Mouse (Mus musculus): ENCODE measurements around the gene Hes1.

Hes1 gene

DNA sequence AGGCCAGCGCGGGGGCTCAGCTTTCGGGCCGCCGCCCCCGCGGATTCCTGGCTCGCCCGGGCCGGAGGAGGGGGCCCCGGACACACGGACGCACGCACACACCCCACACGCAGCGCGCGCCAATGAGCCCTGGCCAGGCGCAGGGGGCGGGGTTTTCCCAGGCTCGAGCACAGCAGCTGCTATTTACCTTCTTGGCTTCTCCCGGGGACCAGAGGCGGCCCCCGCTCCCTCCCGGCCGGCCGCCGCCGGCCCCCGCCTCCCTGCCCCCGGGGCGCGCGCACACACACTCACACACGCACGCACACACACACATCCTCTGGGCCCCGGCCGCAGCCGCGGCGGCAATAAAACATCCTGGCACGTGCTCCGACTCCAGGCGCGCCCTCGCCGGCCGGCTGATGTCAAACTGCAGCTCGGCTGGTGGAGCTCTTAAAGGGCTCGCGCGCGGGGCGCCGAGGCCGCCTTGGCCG, at the start of gene Hes1:
Hes1 (plus strand) TSS at position 401 of the 470 bp plus-strand sequence.
- DNase-seq (ENCODE audit: low spot score), result peak; percentile 60

DNA sequence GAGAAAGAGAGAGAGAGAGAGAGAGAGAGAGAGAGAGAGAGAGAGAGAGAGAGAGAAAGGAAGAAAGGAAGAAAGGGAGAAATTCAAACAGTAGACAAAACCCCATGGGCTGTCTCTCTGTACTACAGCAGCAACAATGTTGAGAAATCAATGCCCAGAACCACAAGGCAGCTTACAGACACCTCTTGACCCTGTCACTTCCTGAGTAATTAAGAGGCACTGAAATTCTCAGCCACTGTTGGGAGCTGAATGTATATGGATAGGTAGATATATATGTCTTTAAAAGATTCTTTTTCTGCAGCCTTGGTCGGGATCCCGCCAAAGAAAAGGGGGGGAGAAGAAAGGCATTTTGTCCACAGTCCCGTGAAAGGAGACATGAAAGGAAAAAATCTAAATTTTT, 48.1 kb upstream of the Hes1 start:
- DNase-seq (ENCODE audit: low spot score), result no peak

DNA sequence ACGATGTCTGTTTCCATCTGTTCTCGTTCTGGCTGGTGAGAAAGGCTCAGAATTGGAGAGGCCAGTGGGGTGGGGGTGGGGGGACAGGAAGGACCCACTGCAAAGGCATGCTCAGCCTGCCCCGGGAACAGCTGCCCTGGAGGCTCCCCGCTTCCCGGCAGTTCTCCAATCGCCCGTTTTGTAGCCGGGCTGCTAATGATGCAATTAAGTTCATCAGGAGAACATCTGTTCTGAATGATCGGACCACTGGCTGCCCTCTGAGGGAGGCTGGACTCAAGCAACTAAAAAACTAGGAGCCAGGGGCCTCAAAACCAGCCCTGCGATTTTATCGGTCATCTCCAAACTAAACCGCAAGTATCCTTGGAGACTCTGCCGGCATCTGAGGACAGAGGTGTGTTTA, 44.1 kb upstream of the Hes1 start:
- peak; percentile 72 for DNase-seq (ENCODE audit: low spot score)

DNA sequence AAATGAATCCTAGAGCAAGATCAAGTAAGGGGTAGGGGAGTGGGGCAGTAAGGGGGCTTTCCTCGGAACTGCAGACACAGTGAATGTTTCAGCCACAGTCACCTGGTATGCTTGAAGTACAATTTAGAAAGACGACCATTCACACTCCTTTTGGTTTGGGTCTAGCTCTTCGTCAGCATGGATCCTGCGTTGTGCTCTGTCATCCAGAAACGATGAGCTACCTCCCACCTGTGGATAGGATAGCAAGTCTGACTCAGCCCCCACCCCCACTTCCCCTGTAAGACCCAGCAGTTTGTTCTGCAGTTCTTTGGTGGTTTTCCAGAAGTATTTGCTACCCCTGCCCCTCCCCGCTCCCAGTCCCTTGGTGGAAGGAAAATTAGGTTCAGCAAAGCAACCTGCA, 41.8 kb upstream of the Hes1 start:
- no peak for DNase-seq (ENCODE audit: low spot score)

DNA sequence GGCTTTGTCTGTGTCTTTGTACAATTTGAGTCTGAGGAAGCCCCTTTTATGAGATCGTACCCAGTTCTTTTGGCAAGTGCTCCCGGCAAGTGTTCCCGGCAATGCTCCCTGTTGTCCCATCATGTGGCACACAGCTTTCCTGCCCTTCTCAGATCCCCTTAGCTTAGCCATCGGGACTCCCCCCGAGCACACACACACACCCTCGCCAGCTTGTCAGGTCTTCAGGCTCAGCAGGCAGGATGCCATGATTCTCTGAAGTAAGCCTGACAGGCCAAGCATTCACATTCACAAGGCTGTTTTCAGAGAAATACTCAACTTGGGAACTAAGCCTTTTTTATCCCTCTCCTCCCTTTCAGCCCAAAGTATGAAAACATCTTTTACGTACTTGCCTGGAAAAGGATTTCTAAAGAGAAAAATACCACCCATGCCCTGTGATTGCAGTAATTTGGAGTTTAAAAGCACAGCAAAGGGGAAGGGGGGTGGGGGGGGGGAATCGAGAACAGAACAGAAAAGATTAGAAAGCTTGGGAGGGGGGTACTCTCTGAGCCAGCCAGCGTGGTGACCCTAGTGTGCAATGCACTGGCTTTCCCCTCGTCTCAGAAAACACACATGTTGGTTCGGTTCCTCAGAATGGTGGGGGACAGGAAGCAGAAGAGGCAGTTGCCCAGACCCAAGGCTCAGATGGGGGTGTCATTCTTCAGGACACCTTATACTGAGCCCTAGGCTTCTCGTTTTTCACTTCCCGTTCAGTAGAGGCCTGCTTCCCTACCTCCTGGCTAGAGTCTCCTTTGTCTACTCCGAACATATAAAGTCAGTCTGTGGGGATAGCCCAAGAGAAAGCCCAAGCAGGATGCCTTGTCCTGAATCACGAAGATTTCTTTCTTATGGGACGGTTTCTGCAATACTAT, 41.0 kb upstream of the Hes1 start:
- DNase-seq (ENCODE audit: low spot score), result no peak

DNA sequence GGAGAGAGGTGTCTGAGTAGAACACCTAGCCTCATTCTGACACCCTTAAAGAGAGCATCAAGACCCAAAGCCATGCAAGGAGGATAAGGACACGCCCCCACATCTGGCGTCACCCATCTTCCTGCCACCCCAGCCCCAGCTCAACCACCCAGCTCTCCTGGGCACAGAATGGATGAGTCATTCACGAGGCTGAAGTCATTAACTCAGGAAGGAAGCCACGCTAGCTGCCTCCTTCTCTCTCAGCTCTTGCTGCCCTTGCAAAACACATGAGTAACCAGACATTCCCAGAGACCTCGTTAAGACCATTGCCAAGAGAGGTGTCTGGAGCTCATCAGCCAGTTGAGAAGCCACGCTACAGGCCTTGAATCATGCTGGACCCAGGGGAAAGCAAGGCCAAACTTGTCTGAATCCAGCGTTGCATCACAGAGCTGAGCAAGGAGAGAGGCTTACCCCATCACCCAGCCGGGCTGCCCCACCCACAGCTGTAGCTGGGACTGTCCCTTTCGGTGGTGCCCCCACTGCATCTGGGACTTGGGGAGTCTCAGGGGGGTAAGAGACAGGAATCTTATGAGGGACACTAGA, 39.4 kb upstream of the Hes1 start:
- peak; percentile 90 for DNase-seq (ENCODE audit: low spot score)

DNA sequence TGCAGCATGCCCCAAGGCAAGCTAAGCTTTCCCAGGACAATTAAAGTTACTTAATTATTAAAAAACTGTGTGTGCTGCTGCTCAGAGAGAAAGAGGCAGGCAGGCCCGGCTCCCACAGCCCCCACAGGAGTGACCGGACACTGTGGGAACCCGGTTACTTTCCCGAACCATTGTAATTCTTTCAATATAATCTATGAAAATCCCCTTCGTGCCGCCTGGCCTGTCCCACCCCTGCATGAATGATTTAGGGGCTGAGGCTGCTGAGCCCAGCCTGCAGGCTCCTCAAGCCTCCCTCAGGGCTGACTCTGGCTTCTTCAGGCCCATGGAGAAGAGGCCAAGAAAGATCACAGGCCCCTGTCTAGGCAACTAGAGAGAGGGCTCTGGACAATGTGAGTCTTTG, 36.0 kb upstream of the Hes1 start:
- DNase-seq (ENCODE audit: low spot score), result peak; percentile 25

DNA sequence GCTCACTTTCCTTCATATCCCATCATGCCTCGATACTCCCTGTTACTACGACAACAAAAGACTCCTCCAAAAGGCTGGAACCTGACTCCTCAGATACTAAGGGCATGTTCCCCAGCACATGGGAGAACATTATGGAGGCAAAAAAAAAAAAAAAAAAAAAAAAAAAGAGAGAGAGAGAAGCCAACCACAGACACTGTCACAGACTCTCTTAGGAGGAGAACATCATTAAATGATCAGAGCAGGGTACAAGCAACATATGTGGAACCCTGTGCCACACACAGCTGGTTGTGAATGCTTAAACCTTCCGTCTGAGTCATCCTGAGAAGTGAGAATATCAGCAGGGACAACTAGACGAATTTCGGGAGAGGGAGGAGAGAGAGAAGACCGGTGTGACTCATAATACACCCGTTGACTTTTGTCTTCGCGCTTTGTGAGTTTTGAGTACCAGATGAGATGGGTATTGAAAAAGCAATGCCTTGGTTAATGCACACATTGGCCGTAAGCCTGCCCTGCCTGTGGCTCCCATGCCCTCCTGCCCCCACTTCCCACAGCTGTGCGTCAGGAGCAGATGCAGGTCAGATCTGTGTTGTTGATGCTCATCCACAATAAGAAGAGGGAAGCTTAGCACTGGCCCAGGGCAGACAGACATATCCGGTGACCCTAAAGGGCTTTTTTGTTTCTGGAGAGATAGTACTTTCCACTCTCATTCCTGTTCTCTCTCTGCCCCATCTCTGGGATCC, 34.8 kb upstream of the Hes1 start:
- DNase-seq (ENCODE audit: low spot score), result peak; percentile 46

DNA sequence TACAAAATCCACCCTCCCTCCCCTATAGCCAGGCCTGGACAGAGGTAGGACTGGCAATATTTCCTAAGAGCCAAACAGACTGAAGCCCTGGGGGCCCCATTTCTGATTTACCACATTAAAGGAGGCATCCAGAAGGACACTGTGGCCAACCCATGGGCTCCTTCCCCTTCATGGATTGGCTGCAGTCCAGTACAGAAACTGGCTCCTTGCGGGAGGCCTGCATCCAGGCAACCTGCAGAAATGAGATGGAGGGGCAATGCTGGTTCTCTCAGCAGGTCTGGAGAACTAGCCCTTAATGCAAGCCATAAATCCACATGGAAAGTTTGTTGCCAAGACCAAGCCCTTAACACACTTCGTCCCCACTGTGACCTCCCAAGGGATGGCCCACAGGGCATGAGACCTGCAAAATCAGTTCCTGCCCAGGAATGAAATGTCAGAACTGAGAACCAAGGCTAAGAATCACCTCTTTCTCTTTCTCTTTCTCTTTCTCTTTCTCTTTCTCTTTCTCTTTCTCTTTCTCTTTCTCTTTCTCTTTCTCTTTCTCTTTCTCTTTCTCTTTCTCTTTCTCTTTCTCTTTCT, 31.8 kb upstream of the Hes1 start:
- peak; percentile 67 for DNase-seq (ENCODE audit: low spot score)

DNA sequence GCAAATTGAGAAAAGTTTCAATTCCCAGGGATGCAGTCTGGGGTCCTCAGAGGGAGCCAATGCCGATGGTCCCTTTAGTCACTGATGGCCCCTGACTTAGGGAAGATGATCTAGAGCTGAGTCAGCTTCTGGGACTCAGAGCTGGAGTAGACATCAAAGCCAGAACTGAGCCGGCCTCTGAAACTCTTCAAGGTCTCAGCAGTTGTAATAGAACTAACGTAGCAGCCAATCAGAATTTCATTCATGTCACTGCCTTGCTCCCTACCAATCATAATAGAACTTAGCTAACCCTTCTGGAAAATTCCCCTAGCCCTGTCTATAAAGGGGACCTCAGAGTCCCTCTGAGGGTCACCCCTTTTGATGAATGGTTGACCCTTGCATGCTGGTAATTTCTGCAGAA, 30.8 kb upstream of the Hes1 start:
- no peak for DNase-seq (ENCODE audit: low spot score)

DNA sequence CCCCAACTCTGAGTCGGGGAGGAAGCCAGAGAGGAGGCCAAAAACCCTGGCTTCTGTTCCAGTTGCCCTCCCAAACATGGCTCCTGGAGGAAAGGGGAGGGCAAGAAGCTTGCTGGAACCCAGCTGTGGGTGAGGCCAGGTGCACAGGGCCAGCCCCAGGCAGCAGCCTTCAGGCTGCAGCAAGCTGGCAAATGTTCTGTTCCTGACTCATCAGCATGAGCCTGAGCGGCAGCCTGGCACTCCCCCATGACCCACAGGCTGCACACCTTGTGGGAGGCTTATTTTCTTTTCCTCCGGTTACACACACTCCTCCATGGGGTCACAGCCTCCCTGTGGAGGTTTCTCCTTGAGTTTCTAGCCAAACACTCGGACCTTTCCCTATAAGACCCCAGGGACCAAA, 30.2 kb upstream of the Hes1 start:
- DNase-seq (ENCODE audit: low spot score), result no peak

DNA sequence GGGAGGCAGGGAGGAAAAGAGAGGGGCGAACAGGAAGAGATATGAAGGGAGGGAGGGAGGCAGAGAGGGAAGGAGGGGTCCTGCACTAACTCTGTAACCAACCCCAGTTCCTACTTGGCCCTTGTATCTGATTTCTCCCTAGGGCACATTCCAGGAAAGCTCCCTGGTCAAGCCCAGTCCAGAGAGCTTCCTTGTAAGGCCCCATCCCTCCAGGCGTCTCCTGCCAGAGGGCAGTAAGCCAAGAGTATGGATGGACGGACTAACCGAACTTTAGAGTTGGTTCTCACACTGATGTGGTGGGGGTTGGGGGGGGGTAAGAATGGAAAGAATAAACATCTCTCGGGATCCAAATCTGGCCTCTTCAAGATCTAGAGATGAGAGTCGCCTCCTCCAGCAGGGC, 29.7 kb upstream of the Hes1 start:
- no peak for DNase-seq (ENCODE audit: low spot score)

DNA sequence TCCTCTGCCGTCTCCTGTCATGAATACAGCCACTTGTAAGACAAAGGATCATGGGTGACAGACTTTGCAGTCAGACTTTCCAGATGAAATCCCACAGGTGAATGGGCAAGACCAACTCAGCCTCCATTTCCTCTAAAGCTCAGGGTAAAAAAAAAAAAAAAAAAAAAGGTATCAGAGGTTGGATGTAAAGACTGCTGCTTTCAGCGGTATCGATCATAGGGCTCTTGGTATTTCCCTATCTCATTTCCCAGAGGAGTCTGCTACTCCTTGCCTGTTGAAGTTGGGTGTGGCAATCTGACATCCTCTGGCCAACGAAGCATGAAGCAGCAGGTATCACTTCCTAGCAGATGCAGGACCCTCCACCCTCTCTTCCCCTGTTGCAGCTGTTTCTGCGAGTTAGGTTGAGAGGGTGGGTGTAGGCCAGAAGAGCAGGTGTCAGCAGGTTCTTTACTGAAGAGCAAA, 29.2 kb upstream of the Hes1 start:
- DNase-seq (ENCODE audit: low spot score), result no peak

DNA sequence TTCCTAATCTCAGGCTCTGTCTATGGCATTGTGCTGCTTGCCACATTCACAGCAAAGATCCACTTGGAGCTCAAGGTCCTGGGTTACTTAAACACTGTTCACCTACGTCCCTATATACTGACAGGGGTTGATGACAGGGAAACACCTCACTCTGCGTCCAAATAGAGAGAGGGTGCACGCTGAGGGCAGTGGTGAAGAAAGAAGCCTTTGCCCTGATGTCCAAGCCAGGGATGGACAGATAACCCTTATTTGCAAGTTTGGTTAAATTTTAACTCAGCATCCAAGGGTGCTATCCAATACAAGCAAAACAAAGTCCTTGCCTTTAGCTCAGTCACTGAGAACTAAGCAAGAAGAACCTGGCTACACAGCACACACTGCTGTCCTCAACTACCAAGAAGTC, 28.1 kb upstream of the Hes1 start:
- DNase-seq (ENCODE audit: low spot score), result no peak

DNA sequence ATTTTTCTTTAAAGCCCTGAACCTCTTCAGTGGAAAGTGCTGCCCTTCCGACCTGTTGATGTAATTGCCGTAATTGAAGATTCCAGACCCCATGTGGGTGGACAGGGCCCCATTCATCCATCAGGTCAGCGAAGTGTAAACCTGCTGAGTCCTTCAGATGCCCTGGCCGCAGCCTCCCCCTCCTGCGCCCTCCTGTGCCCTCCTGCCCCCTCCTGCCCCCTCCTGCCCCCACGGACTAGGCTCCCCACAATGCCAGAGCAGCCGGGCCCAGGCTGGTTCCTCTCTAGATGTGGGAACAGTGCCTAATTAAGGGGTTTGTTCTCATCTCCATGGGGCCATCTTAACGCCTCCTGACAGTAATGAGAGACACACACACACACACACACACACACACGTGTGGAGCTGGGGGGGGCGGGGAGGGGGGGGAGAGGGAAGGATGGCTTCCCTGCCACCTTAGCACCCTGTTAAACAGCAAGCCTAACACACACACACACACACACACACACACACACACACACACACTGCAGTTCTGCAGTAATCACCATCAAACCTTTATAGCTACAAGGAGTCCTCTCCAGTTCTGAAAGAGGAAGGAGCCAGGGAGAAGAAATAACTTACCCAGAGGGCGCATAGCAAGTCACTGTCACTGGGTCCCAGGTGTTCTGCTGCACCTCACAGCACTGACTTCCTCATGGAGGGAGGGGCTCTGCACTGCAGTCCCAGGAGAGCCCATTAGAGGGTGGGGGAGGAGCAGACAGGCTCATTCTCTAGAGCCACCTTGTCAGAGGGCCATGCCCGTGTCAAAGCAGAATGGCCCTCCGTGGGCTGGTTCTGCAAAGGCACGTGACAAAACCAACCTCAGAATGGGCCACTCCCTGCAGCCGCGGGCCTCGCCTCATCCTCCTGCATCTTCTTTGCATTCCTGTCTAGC, 25.3 kb upstream of the Hes1 start:
- DNase-seq (ENCODE audit: low spot score), result peak; percentile 13

DNA sequence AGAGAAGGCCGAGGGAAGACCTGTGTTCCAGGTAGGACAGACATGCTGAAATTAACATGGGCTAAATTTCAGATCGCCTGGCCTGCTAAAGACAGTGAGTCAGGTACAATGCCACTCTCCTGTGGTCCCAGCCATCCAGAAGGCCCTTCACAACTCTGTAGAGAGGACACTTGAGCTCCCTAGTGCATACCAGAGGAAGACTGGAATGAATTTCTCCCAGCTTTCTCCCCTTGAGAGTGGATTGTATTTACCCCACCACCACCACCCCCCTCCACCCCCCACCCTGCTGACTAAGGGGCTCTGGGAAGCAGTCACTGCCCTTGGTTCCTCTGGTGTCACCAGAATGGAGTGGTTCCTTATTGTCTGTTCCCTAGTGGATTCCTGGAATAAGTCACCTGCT, 24.3 kb upstream of the Hes1 start:
- no peak for DNase-seq (ENCODE audit: low spot score)

DNA sequence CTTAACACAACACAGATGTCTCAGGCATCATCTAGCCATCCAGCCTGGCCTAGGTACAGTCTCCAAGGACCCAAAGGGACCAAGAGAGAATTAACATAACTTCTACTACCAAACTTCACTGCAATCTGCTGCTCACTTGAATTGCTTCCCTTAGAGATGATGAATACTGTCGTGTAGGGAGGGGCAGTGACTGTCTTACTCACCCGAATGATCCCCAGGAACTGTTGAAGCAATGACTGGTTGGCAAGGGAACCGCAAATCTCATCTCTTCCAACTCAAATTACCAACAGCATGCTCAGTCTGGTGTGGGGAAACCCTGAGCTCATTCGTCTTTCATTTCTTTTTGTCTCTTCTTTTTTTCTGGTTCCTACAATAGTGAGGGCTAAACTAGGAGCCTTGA, 21.3 kb upstream of the Hes1 start:
- no peak for DNase-seq (ENCODE audit: low spot score)

DNA sequence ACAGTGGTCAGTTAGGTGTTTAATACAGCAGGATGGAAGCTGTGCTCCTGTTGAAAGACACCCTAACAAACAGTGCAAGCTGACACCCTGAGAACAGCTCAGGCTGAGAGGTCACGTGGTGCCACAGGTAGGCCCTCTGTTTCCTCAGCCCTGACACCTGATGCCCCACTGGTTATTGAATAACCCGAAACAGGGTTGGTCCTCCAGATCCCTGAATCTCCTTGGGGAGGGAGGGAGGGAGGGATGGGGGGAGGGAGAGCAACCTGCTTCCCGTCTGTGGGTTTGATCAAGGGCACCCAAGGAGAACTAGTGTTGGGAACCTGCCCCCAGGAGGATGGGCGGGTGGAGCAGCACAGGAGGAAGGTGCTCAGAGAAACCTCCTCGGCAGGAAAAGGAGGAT, 18.6 kb upstream of the Hes1 start:
- no peak for DNase-seq (ENCODE audit: low spot score)

DNA sequence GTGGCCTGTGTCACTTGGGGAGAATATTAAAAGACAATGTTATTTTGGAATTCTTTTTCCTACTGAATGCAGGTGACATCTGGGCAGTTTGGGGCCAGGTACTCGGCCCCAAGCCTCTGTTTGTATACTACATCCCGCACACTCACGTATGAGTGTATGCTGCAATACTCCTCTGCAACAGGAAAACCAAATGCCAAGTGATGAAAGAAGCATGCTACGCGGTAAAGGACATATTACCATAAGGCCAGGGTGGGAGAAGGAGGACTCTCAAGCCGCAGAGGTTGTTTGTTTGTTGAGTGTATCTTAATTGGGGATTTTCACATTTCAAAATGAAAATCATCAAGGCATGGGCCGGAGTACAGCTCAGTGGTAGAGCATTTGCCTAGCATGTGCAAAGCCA, 17.2 kb upstream of the Hes1 start:
- DNase-seq (ENCODE audit: low spot score), result no peak

DNA sequence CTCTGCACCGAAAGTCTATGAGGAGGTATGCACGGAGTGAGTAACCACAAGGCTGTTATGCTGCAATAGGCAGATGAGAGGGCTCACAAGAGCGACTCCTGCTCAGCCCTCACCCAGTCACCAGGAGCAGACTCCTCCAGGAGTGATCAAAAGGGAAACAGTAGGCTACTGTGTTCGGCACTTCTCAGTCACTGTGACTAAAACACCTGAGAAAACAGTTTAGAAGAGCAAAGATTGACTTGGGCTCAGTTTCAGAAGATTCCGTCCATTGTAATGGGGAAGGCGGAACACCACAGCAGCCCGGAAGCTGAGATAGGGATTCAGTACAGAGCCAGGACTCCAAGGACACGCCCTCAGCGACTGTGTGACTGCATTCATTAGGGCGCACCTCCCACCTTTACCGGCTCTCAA, 16.8 kb upstream of the Hes1 start:
- DNase-seq (ENCODE audit: low spot score), result no peak

DNA sequence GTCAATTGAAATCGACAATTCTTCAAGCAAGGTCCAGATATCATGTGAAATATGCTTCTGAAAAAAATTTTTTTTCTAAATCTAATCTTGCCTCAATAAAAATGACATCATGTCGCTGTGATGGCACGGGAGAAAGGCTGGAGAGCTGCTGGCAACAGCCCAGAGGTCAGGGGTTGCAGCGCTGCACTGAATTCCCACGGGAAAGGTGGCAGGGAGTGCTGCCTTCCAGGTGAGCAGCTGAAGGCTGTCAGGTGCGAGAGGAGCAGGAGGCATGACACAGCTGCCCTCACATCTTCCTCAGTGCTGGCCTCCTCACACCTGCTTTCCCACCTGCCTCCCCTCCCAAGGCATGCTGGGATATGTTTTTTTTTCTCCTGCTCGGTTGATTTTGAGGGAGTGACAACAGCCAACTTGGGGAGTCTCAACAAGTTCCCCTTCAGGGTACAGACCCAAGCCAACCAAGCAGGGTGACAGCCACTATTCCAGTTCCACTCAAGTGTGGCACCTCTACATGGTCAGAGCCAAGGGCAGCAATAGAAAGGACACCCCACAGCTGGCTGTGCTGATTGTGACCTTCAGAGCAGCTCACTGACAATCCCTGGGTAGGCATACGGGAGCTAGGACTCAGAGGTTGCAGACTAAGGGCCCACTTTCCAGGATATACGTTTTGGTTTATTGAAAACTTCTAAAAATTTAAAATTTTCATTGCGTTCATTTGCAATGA, 13.3 kb upstream of the Hes1 start:
- no peak for DNase-seq (ENCODE audit: low spot score)

Data from MN1 (cell line).